Mouse (Mus musculus): ENCODE measurements at regions not wholly inside any gene's neighbourhood (a gene's known extent, or its start where the extent isn't known, plus 50 kb on each side); places are given as distances from the start of the nearest gene placed in this dataset.

- no peak for ATAC-seq (ENCODE audit: low read depth)
- Histone ChIP-seq H3K9ac (no peak overlapping the region), H3K27me3 (peaks cover 26% of the 10 kb centered on the region)
Measured at GRCm38 (mm10) chr9:67699846-67700579, 59.2 kb upstream of the C2cd4b start.

GRCm38 (mm10) chr9:67708246-67708960 lies 50.8 kb upstream of the C2cd4b start:
- WGBS (ENCODE audit: insufficient replicate concordance) = 47% methylated on average over 5 of the region's 5 CpGs
- Histone ChIP-seq H3K27ac (no peak overlapping the region), H3K9ac (no peak overlapping the region), H3K4me2 (no peak overlapping the region), H3K4me3 (replicated peaks) (no peak overlapping the region), H3K9me3 (replicated peaks) (no peaks in the 10 kb centered on the region), H3K27me3 (no peaks in the 10 kb centered on the region), H3K36me3 (no peaks in the 10 kb centered on the region), H3K4me1 (replicated peaks) (no peaks in the 10 kb centered on the region)
- ATAC-seq (ENCODE audit: low read depth) (no peak), DNase-seq (no peak)

More at GRCm38 (mm10) chr9:67699846-67700579, 59.2 kb upstream of the C2cd4b start:
- Histone ChIP-seq H3K4me2 (peak overlapping the region; percentile 48), H3K4me1 (replicated peaks) (no peaks in the 10 kb centered on the region), H3K36me3 (no peaks in the 10 kb centered on the region), H3K4me3 (replicated peaks) (peak overlapping the region; percentile 27), H3K27ac (no peak overlapping the region), H3K9me3 (replicated peaks) (no peaks in the 10 kb centered on the region)
- DNase-seq = no peak
- 19% methylated on average over 35 of the region's 35 CpGs for WGBS (ENCODE audit: insufficient replicate concordance)
